Mouse (Mus musculus) limb, embryonic 13.5 days (tissue): Measurements from ENCODE around the gene Vmn1r200. TPM values are rescaled to one million over a fixed set of nuclear protein-coding genes. Genes with fewer than 3 reads are reported as not detected.
"Not testable (repeated sequence)": the region's sequence is repeated elsewhere in the genome, so short reads cannot be mapped to it uniquely, and the experiment has no call there.

Experiments used
- ATAC-seq: fragments of 200-750 bp; cut with Nextera tagmentation; 2 replicates; pipeline ENCODE4 v1.8.0; 2017; ENCODE audit warnings: low read depth, moderate number of reproducible peaks, moderate TSS enrichment; ENCODE audit not compliant: low FRiP score
- H3K27ac ChIP-seq: fragments of 300-500 bp; sonication (generic); 2 replicates; pipeline ENCODE4 v1.5.1; 2015; ENCODE audit warnings: inconsistent platforms, mild to moderate bottlenecking, moderate library complexity
- H3K27me3 ChIP-seq: fragments of 300-500 bp; sonication (generic); 2 replicates; pipeline ENCODE4 v1.6.1; 2015; ENCODE audit warnings: mild to moderate bottlenecking, inconsistent platforms
- H3K36me3 ChIP-seq: fragments of 300-500 bp; sonication (generic); 2 replicates; pipeline ENCODE4 v1.6.1; 2015; ENCODE audit warnings: inconsistent platforms, mild to moderate bottlenecking, moderate library complexity
- H3K4me1 ChIP-seq: fragments of 300-500 bp; sonication (generic); 2 replicates; pipeline ENCODE4 v1.6.1; 2015; ENCODE audit warnings: inconsistent platforms
- H3K4me2 ChIP-seq: fragments of 300-500 bp; sonication (generic); replicated peaks from 2 replicates; pipeline ENCODE4 v1.6.1; 2015; ENCODE audit warnings: inconsistent platforms, mild to moderate bottlenecking, moderate library complexity
- H3K4me3 ChIP-seq: fragments of 300-500 bp; sonication (generic); 2 replicates; pipeline ENCODE4 v1.5.1; 2015; ENCODE audit warnings: moderate library complexity, mild to moderate bottlenecking, inconsistent platforms
- H3K9ac ChIP-seq: fragments of 300-500 bp; sonication (generic); 2 replicates; pipeline ENCODE4 v1.6.1; 2015; ENCODE audit warnings: mild to moderate bottlenecking, inconsistent platforms
- H3K9me3 ChIP-seq: fragments of 300-500 bp; sonication (generic); 2 replicates; pipeline ENCODE4 v1.6.1; 2016; ENCODE audit warnings: inconsistent platforms
- WGBS: fragments of 180-500 bp; shearing (Covaris S2); methylation state at CpG from one replicate; pipeline ENCODE4 v1.1.7; 2015; 5-methylcytosine and 5-hydroxymethylcytosine counted together
- polyA plus RNA-seq: library from polyadenylated mRNA; unstranded; fragments of >200 nt; fragmentation: Nextera tagmentation; extraction: Ambion mirVana; gene quantifications from 2 replicates; pipeline ENCODE4 v1.2.1, GENCODE M21; 2015

Gene Vmn1r200
- polyA plus RNA-seq = not detected in 2 replicates

GRCm38 (mm10) chr13:22390073-22390472 lies at the start of gene Vmn1r200:
TSS of gene Vmn1r200 (plus strand) at chr13:22390373.
- WGBS = 27% methylated on average over 3 of the region's 3 CpGs
- Histone ChIP-seq H3K4me2 (no peak within 1 kb of the TSS), H3K27ac (no peak within 1 kb of the TSS), H3K27me3 (no peaks in the 10 kb centered on the region), H3K9me3 (no peaks in the 10 kb centered on the region), H3K4me3 (no peak within 1 kb of the TSS), H3K9ac (no peak within 1 kb of the TSS), H3K36me3 (no peaks in the 10 kb centered on the region), H3K4me1 (no peaks in the 10 kb centered on the region)
- no peak for ATAC-seq

DNA sequence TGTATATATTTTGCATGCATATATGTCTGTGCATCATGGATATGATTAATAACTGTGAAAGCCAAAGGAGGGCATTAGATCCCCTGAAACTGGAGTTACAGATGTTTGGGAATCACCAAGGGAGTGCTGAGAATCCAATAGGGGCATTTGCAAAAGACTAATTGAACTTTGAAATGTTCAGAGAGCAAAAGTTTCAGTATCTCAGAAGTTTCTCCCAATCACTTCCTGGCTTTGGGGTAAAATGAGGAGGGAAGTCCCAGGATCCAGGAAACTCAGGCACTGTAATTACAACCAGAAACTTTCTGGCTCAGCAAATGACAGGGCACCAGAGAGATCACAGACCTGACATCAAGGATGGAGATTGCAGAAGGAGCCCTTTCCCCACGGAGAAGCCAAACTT lies 40.1 kb upstream of the Vmn1r200 start, which contains the start of gene Vmn1r198:
TSS of gene Vmn1r198 (plus strand) at position 301 of the 400 bp plus-strand sequence.
- no peak within 1 kb of the TSS for H3K9ac ChIP-seq
- no peak within 1 kb of the TSS for H3K27ac ChIP-seq
- no peaks in the 10 kb centered on the region for H3K9me3 ChIP-seq
- H3K4me3 ChIP-seq = no peak within 1 kb of the TSS
- H3K36me3 ChIP-seq = no peaks in the 10 kb centered on the region
- WGBS = 5% methylated on average over 1 of the region's 1 CpGs
- H3K4me1 ChIP-seq = no peaks in the 10 kb centered on the region
- ATAC-seq = no peak
- no peaks in the 10 kb centered on the region for H3K27me3 ChIP-seq
- no peak within 1 kb of the TSS for H3K4me2 ChIP-seq

GRCm38 (mm10) chr13:22350813-22351212 lies 39.4 kb upstream of the Vmn1r200 start:
- H3K9ac ChIP-seq = no peak overlapping the region
- H3K36me3 ChIP-seq = no peaks in the 10 kb centered on the region
- no peak overlapping the region for H3K4me3 ChIP-seq
- no peaks in the 10 kb centered on the region for H3K4me1 ChIP-seq
- no peak overlapping the region for H3K4me2 ChIP-seq
- ATAC-seq = no peak
- H3K9me3 ChIP-seq = no peaks in the 10 kb centered on the region
- no peaks in the 10 kb centered on the region for H3K27me3 ChIP-seq
- WGBS = 82% methylated on average over 1 of the region's 1 CpGs
- H3K27ac ChIP-seq = no peak overlapping the region

DNA sequence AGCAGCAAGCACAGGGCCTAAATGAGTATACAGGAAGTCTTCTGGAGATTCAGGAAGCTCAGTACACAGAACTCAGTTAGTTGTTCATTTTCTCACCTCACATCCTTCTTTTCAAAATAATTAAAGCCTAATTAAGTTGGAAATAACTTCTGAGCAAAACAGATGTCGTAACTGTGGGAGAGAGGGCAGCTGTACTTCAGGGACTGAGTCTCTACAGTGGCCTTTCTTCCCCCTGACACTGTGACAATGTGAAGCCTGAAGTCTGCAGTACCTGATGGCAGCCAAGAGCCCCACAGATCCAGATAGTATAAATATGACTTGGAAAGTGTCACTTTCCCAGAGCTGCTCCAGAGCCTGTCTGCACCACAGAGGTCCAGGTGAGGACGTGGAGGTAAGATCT lies 10.7 kb upstream of the Vmn1r200 start, which contains the start of gene Vmn1r199:
TSS of gene Vmn1r199 (plus strand) at position 301 of the 400 bp plus-strand sequence.
- ATAC-seq = no peak
- no peaks in the 10 kb centered on the region for H3K4me1 ChIP-seq

GRCm38 (mm10) chr13:22381128-22381527 lies 9.0 kb upstream of the Vmn1r200 start:
- H3K36me3 ChIP-seq, ATAC-seq, H3K9ac ChIP-seq, H3K4me1 ChIP-seq, H3K4me3 ChIP-seq, H3K27me3 ChIP-seq, H3K27ac ChIP-seq, H3K9me3 ChIP-seq, H3K4me2 ChIP-seq: not testable (repeated sequence)
- WGBS = 60% methylated on average over 3 of the region's 3 CpGs

More for the DNA sequence above, 10.7 kb upstream of the Vmn1r200 start, which contains the start of gene Vmn1r199:
- WGBS = 51% methylated on average over 2 of the region's 2 CpGs
- Histone ChIP-seq H3K36me3 (no peaks in the 10 kb centered on the region), H3K9ac (no peak within 1 kb of the TSS), H3K4me2 (no peak within 1 kb of the TSS), H3K27me3 (no peaks in the 10 kb centered on the region), H3K9me3 (no peaks in the 10 kb centered on the region), H3K27ac (no peak within 1 kb of the TSS), H3K4me3 (no peak within 1 kb of the TSS)

GRCm38 (mm10) chr13:22383401-22383800 lies 6.8 kb upstream of the Vmn1r200 start:
- no peaks in the 10 kb centered on the region for H3K36me3 ChIP-seq
- 80% methylated on average over 3 of the region's 3 CpGs for WGBS
- H3K4me2 ChIP-seq = no peak overlapping the region
- H3K4me1 ChIP-seq = no peaks in the 10 kb centered on the region
- no peaks in the 10 kb centered on the region for H3K9me3 ChIP-seq
- H3K27me3 ChIP-seq = no peaks in the 10 kb centered on the region
- no peak overlapping the region for H3K27ac ChIP-seq
- no peak overlapping the region for H3K4me3 ChIP-seq
- no peak overlapping the region for H3K9ac ChIP-seq
- no peak for ATAC-seq

DNA sequence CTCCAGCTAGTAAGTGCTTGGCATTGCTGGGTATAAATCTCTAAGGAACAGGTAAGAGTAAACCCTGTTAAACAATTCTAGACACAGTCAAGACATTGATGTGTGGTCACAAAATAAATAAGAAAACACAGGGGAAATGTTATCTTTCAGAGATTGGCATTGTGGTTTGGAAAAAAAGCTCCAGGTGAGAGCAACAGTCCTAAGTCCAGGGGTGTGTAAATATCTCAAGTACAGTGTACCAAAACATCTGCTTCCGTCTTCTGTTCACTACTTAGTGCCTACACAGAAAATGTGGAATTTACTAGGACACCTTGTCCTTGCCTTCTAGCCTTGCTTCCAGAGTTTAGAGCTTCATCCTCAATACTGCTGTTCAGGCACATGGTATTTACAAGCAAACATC lies 3.1 kb upstream of the Vmn1r200 start:
- Histone ChIP-seq H3K27me3 (no peaks in the 10 kb centered on the region), H3K27ac (no peak overlapping the region), H3K4me2 (no peak overlapping the region), H3K4me3 (no peak overlapping the region), H3K4me1 (no peaks in the 10 kb centered on the region), H3K36me3 (no peaks in the 10 kb centered on the region), H3K9ac (no peak overlapping the region), H3K9me3 (no peaks in the 10 kb centered on the region)
- ATAC-seq = no peak
- WGBS = 85% methylated on average over 1 of the region's 1 CpGs

DNA sequence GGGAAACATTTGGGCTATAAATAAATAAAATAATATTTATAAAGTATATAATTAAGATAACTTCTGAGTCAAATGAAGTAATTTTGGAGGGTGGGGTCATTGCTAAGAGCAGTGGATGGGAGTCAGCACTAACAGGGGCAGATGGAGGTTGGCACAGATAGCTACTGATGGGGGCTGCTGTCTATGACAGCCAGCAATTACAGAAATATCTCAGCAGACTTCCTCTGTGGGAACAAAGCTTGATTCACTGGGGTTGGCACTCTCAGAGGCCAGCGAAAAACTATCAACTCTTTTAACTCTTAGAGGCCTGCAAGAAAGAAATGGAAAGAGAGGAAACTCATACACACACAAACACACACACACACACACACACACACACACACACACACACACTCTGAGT lies 12.8 kb downstream of the Vmn1r200 start:
- Histone ChIP-seq H3K4me3 (no peak overlapping the region), H3K9me3 (peaks cover 24% of the 10 kb centered on the region), H3K27ac (no peak overlapping the region), H3K4me2 (no peak overlapping the region), H3K27me3 (no peaks in the 10 kb centered on the region), H3K36me3 (no peaks in the 10 kb centered on the region), H3K4me1 (no peaks in the 10 kb centered on the region), H3K9ac (no peak overlapping the region)
- ATAC-seq = no peak
- 79% methylated on average over 1 of the region's 1 CpGs for WGBS

Other genes starting within 250 kb of the Vmn1r200 start
- not detected in 2 replicates for gene Vmn1r191, start 206.4 kb upstream of the Vmn1r200 start, polyA plus RNA-seq
- not detected in 2 replicates for gene Vmn1r192, start 199.2 kb upstream of the Vmn1r200 start, polyA plus RNA-seq
- not detected in 2 replicates for gene Vmn1r193, start 167.2 kb upstream of the Vmn1r200 start, polyA plus RNA-seq
- not detected in 2 replicates for gene Vmn1r194, start 146.2 kb upstream of the Vmn1r200 start, polyA plus RNA-seq
- gene Vmn1r195, start 119.9 kb upstream of the Vmn1r200 start, polyA plus RNA-seq = not detected in 2 replicates
- gene Vmn1r196, start 100.5 kb upstream of the Vmn1r200 start, polyA plus RNA-seq = not detected in 2 replicates
- not detected in 2 replicates for gene Vmn1r197, start 65.8 kb upstream of the Vmn1r200 start, polyA plus RNA-seq
- gene Vmn1r198, start 40.0 kb upstream of the Vmn1r200 start, polyA plus RNA-seq = not detected in 2 replicates
- gene Vmn1r199, start 10.6 kb upstream of the Vmn1r200 start, polyA plus RNA-seq = not detected in 2 replicates
- not detected in 2 replicates for gene Vmn1r201, start 81.5 kb downstream of the Vmn1r200 start, polyA plus RNA-seq
- gene Vmn1r202, start 115.0 kb downstream of the Vmn1r200 start, polyA plus RNA-seq = not detected in 2 replicates
- gene Vmn1r203, start 127.7 kb downstream of the Vmn1r200 start, polyA plus RNA-seq = not detected in 2 replicates
- not detected in 2 replicates for gene Vmn1r204, start 162.8 kb downstream of the Vmn1r200 start, polyA plus RNA-seq
- not detected in 2 replicates for gene Vmn1r205, start 202.6 kb downstream of the Vmn1r200 start, polyA plus RNA-seq
- not detected in 2 replicates for gene Vmn1r206, start 233.9 kb downstream of the Vmn1r200 start, polyA plus RNA-seq